Mouse (Mus musculus) kidney, adult 11 months (tissue): Measurements from ENCODE around the gene Prkn.

Experiments used
- DNase-seq: peaks from one replicate; pipeline ENCODE4 v3.0.0; 2022

Prkn gene

DNA sequence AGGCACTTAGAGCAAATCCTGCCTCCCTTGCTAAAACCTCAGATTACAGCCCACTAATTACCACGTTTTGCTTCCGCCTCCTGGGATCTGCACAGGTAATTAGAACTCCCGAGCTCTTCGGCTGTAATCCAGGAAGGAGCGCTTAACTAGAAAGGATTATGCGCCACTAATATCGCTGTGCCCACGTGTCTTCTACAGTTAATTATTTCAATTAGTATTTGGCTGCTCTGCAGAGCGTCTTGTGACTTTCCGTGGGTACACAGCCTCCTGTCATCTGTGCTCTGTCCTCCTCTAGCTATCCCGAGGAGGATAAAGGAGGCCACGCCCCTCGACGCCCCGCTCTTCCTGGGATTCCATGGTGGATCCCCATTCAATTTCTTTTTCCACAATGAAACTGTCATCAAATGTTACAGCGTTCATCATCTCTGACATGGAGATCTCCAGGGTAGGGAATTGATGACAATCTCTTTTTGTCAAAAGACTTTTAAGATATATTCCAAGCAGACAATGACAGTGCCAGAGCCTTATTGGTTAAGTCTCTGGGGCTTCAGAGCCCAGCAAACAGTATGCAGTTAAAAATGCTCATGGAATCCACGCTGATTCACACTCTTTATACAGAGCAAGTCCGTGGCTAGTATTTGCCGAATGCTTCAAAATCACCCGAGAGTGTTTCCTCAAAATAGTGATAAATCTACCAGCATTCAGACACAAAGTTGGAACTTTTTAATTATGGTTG is 824.6 kb downstream of the Prkn start:
- DNase-seq, result peak; percentile 15

GRCm38 (mm10) chr17:11679716-11680115 is 839.5 kb downstream of the Prkn start:
- DNase-seq, result no peak

GRCm38 (mm10) chr17:11680456-11680855 is 840.3 kb downstream of the Prkn start:
- DNase-seq, result peak; percentile 66

- no peak for DNase-seq
These were observed 841.7 kb downstream of the Prkn start for GRCm38 (mm10) chr17:11681825-11682372.

DNA sequence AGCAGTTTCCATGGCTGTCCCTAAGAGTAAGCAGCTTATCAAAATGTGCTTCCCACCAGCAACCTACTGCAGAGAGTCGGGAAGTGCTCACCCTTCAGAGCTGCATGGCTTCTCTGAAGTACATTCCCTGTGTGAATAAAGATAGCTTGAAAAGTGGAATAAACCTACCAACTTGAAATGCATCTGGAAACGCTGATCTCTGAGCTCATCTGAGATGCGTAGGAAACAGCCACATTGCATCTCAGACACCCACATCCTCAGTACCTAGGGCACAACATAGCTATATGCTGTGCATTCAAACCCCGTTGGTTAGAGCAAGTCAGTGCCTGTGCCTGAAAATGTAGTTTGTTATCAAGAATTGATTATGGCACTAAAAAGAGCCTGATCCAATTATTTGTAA is 864.8 kb downstream of the Prkn start:
- no peak for DNase-seq

DNA sequence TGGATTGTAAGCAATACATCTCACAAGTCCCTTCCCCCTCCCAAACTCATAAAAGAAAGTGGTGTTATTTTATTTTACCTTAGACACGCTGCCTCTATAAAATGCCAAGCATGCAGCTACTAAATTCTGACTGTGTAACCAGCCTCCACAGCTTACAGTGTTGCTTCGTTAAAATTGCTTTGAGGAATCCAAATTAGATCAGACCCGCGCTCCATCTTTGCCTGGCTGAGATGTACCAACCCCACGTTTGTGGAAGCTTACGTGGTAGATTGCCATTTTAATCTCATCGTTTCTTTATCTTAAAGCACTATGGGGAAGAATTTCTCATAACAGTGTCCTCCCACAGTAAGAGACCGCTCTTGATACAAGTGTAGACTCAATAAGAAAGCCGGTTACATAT is 865.6 kb downstream of the Prkn start:
- no peak for DNase-seq

DNA sequence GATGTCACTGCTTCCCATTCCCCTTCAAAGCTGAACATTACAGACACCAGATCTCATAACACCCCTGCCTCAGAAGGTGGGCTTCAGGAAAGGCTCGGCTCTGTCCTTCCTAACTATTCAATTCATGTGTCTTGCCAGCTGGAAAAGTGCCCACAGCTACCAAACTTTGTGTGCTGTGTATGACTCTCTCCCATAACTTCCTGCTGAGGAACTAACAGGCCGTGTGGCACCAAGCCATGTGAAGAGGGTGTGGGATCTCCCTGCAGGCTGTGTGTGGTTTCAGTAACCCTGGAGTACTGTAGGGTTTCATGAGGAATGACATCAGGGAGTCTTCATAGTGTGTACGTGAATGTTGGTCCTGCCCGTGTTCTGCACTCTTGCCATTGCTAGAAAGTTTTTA is 871.9 kb downstream of the Prkn start:
- DNase-seq, result no peak

GRCm38 (mm10) chr17:11719801-11720200 is 879.6 kb downstream of the Prkn start:
- no peak for DNase-seq

GRCm38 (mm10) chr17:11721906-11722305 is 881.7 kb downstream of the Prkn start:
- peak; percentile 65 for DNase-seq

- DNase-seq, result peak; percentile 20
These were observed 882.3 kb downstream of the Prkn start for GRCm38 (mm10) chr17:11722478-11722877.

DNA sequence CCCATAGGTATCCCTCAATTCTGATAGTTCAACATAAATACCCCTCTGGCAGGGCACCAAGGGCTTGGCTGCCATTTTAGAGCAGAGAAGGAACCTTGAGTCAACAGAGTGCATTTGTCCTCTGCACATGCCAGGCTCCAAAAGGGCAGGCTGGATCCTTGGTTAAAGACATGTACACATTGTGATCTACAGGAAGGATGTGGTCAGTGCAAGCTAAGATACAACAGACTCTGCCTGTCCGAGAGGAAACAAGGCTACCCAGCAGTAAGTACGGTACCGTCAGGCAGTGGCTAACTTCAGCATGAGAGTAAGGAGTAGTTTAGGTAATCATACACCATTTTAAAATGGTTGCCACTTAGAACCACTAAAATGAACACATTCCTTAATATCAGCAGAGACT is 884.0 kb downstream of the Prkn start:
- no peak for DNase-seq

GRCm38 (mm10) chr17:11727101-11727500 is 886.9 kb downstream of the Prkn start:
- DNase-seq, result peak; percentile 83

GRCm38 (mm10) chr17:11728294-11728693 is 888.1 kb downstream of the Prkn start:
- DNase-seq, result no peak

- no peak for DNase-seq
These were observed 890.7 kb downstream of the Prkn start for GRCm38 (mm10) chr17:11730656-11731594.

DNA sequence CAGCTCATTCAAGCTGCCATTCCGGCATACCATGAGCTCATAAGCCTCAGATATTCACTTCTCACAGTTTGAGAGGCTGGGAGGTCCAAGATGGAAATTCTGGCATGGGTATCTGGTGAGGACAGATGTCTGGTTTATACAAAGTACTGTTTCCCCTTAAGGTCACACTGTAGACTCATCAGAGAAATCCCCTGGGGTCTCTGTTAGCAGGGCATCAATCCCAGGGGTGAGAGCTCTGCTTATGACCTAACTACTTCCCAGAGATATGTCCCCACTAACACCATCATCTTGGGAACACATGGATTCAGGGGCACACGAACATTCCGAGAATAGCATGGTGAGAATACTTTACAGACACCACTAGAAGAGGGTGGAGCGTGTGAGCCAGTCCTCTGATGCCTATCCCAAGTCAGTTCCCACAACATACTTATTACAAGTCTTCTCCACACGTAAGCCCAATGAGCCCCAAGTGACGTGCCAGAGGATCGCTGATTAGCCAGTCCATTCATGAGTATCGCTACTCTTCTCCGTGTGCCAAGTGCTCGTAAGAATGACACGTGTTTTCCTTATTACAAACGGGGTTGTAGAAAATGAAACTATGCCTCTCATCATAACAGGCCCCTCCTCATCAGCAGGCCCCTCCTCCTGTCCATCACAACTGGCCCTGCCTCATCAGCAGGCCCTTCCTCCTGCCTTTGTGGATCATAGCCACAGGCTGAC is 895.1 kb downstream of the Prkn start:
- DNase-seq, result no peak

DNA sequence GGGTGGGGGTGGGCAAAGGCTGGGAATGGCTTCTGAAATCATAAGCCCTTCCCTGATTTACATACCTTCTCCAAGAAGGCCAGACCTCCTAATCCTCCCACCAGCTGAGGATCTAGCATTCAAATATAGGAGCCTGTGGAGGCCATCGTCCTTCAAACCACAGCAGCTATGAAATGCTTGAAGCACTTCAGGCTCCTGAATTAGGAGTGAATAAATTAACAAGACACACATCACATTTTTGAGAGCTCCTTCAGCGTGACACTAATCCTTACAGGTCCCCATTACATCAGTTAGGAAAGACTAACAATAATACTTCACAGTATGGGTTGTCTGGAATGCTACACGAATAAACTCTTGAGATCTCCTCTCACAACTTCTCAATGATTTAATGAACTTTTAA is 896.3 kb downstream of the Prkn start:
- DNase-seq, result no peak

DNA sequence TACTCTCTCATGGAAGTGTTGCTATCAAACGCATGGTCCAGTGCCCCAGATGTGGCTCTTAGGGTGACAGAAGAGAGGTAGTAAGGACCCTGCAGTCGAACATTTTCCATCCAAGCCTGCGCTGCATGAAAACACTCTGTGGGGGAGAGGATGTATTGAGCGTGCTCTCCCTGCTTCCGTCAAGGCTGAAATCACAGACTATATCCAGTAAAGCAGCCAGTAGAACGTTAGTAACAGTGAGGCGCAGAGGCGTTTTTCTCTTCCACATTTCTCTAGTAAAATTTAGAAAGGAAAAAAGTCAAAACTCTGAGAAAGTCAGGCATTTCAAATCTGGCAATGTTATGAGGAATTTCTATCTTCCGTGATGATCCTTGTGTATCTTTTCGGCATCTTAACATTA is 897.7 kb downstream of the Prkn start:
- DNase-seq, result no peak

DNA sequence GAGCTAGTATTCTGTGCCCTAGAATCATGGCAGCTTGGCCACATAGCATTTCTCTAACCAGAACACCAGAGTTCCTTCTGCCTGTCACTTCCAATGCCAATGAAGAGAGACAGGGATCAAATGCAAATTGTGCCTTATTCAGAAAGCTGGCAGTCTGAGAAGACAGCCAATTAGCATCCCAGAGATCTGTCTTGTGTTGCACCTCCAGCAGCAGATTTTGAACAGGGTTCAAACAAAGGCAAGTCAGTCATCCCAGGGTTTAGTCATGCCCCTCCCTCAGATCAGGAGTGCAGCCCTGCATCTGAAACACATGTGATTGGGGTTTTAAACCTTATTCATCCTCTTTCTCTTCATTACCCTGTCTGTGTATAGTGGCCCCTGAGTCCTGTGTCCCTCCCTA is 900.5 kb downstream of the Prkn start:
- no peak for DNase-seq

DNA sequence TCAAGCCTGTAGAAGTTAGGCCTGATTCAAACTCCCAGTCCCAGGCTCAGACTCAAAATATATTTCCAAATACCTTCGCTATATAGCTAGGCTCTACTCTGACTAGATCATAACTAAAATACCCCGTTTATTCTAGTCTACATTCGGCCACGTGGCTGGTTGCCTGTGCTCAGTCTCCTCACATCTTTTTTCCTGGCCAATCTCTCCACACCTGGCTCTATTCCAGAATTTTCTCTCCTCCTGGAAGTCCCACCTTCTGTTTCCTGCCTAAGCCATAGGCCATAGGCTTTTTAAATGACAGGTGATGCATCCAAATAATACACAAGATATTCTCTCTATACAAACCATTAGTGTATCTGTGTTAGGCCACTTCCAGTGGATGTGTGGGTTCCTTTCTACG is 901.0 kb downstream of the Prkn start:
- DNase-seq, result no peak

DNA sequence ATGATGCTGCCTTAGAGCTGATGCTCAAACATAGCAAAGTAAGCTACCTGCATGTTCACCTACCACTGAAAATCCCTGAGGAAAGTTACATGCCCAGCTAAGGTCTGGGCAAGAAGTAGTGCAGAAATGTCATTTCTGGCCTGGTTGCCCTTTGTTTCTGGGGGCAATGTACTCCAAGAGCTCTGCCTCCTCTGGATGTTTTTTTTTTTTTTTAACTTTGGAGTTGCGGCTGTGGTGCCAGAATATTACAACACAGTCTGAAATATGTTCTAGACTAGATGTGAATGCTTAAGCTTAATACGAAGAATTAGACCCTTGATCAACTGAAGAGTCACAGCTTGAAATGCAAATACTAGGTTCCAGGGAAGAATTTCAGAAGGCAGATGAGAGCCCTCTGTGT is 911.1 kb downstream of the Prkn start:
- DNase-seq, result peak; percentile 14

- peak; percentile 68 for DNase-seq
These were observed 912.5 kb downstream of the Prkn start for GRCm38 (mm10) chr17:11752686-11753085.

DNA sequence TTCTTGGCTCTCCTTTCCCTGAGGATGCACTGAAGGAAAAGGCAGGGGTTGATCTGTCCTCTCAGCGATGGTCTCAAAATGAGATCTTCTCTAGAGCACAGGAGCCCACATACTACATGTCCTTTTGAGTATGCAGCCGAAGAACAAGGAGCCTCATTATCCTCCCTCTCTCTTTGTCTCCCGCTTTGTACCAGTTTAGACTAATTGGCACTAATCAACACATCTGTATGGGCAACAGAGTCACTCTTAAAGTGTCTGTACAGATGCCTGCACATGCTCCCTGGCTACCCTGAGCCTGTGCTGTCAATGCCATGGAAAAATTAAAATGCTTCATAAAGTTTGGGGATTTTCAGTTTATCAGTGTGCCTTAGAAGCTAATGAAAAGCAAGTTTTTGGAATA is 924.9 kb downstream of the Prkn start:
- no peak for DNase-seq

DNA sequence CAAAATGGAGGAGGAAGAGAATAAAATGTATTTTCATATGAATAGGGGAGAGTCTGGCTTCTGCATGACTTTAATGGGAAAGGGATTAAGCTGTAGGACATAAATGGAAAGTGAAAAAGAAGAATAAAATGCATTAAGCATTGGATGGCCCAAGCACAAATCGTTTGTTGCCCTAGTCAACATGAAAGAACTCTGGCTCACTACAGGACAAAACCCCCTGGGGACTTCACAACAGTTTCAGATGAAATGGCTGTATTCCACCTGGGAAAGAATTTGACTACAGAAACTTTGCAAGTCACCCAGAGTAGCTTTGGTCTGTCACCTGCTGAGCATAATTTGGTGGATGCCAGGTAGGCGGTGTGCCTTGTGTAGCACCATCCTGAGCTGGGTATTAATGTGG is 925.4 kb downstream of the Prkn start:
- DNase-seq, result no peak
